Mouse (Mus musculus): ENCODE measurements around the gene Fgl2. TPM values are rescaled to one million over a fixed set of nuclear protein-coding genes. Genes with fewer than 3 reads are reported as not detected.

Fgl2 gene
- polyA plus RNA-seq, 1 experiment from 2014 or later, result 4.9 TPM

- no peak overlapping the region for H3K4me3 ChIP-seq (ENCODE audit: low read length)
- 21% methylated on average over 7 of the region's 7 CpGs for WGBS
- ATAC-seq (ENCODE audit: low FRiP score, low TSS enrichment), result peak; percentile 75; the same call in 1 of the 2 replicates
- H3K27ac ChIP-seq (ENCODE audit: low read length), result no peak overlapping the region
- no peaks in the 10 kb centered on the region for H3K9me3 ChIP-seq (ENCODE audit: low read length)
- no peak overlapping the region for H3K4me2 ChIP-seq (replicated peaks; ENCODE audit: low read depth, low read length)
- H3K27me3 ChIP-seq (ENCODE audit: insufficient read depth, low read length), result no peaks in the 10 kb centered on the region
- H3K4me1 ChIP-seq (ENCODE audit: insufficient read depth, low read length), result peaks cover 9% of the 10 kb centered on the region
- no peaks in the 10 kb centered on the region for H3K36me3 ChIP-seq (ENCODE audit: insufficient read depth, low read length)
- H3K9ac ChIP-seq (replicated peaks; ENCODE audit: low read length), result no peak overlapping the region
Observed at GRCm38 (mm10) chr5:21395205-21395840, 22.9 kb downstream of the Fgl2 start.

GRCm38 (mm10) chr5:21411261-21411666, 38.8 kb downstream of the Fgl2 start:
- Histone ChIP-seq H3K4me2 (replicated peaks; ENCODE audit: low read depth, low read length) (no peak overlapping the region), H3K36me3 (ENCODE audit: insufficient read depth, low read length) (no peaks in the 10 kb centered on the region), H3K4me1 (ENCODE audit: insufficient read depth, low read length) (no peaks in the 10 kb centered on the region), H3K9ac (replicated peaks; ENCODE audit: low read length) (no peak overlapping the region), H3K27me3 (ENCODE audit: insufficient read depth, low read length) (no peaks in the 10 kb centered on the region), H3K9me3 (ENCODE audit: low read length) (no peaks in the 10 kb centered on the region), H3K27ac (ENCODE audit: low read length) (no peak overlapping the region), H3K4me3 (ENCODE audit: low read length) (no peak overlapping the region)
- ATAC-seq (ENCODE audit: low FRiP score, low TSS enrichment), result no peak
- 81% methylated on average over 5 of the region's 5 CpGs for WGBS

GRCm38 (mm10) chr5:21412056-21412455, 39.6 kb downstream of the Fgl2 start:
- Histone ChIP-seq H3K9ac (replicated peaks; ENCODE audit: low read length) (no peak overlapping the region), H3K27ac (ENCODE audit: low read length) (no peak overlapping the region), H3K4me1 (ENCODE audit: insufficient read depth, low read length) (no peaks in the 10 kb centered on the region), H3K27me3 (ENCODE audit: insufficient read depth, low read length) (no peaks in the 10 kb centered on the region), H3K4me3 (ENCODE audit: low read length) (no peak overlapping the region), H3K36me3 (ENCODE audit: insufficient read depth, low read length) (no peaks in the 10 kb centered on the region), H3K9me3 (ENCODE audit: low read length) (no peaks in the 10 kb centered on the region), H3K4me2 (replicated peaks; ENCODE audit: low read depth, low read length) (no peak overlapping the region)
- no peak for ATAC-seq (ENCODE audit: low FRiP score, low TSS enrichment)
- 65% methylated on average over 5 of the region's 5 CpGs for WGBS

- Histone ChIP-seq H3K27ac (ENCODE audit: low read length) (no peak overlapping the region), H3K4me3 (ENCODE audit: low read length) (no peak overlapping the region), H3K4me1 (ENCODE audit: insufficient read depth, low read length) (no peaks in the 10 kb centered on the region), H3K4me2 (replicated peaks; ENCODE audit: low read depth, low read length) (no peak overlapping the region), H3K36me3 (ENCODE audit: insufficient read depth, low read length) (no peaks in the 10 kb centered on the region), H3K9ac (replicated peaks; ENCODE audit: low read length) (no peak overlapping the region), H3K27me3 (ENCODE audit: insufficient read depth, low read length) (no peaks in the 10 kb centered on the region), H3K9me3 (ENCODE audit: low read length) (no peaks in the 10 kb centered on the region)
- ATAC-seq (ENCODE audit: low FRiP score, low TSS enrichment), result no peak
- 83% methylated on average over 3 of the region's 3 CpGs for WGBS
Observed at GRCm38 (mm10) chr5:21413322-21413721, 40.9 kb downstream of the Fgl2 start.

GRCm38 (mm10) chr5:21414116-21414820, 41.8 kb downstream of the Fgl2 start:
- H3K27me3 ChIP-seq (ENCODE audit: insufficient read depth, low read length), result no peaks in the 10 kb centered on the region
- H3K9me3 ChIP-seq (ENCODE audit: low read length), result no peaks in the 10 kb centered on the region
- ATAC-seq (ENCODE audit: low FRiP score, low TSS enrichment), result no peak
- no peaks in the 10 kb centered on the region for H3K36me3 ChIP-seq (ENCODE audit: insufficient read depth, low read length)
- H3K27ac ChIP-seq (ENCODE audit: low read length), result no peak overlapping the region
- 63% methylated on average over 1 of the region's 1 CpGs for WGBS
- no peaks in the 10 kb centered on the region for H3K4me1 ChIP-seq (ENCODE audit: insufficient read depth, low read length)
- H3K4me2 ChIP-seq (replicated peaks; ENCODE audit: low read depth, low read length), result no peak overlapping the region
- H3K4me3 ChIP-seq (ENCODE audit: low read length), result no peak overlapping the region
- no peak overlapping the region for H3K9ac ChIP-seq (replicated peaks; ENCODE audit: low read length)

- 65% methylated on average over 4 of the region's 4 CpGs for WGBS
- Histone ChIP-seq H3K4me2 (replicated peaks; ENCODE audit: low read depth, low read length) (no peak overlapping the region), H3K27me3 (ENCODE audit: insufficient read depth, low read length) (no peaks in the 10 kb centered on the region), H3K4me3 (ENCODE audit: low read length) (no peak overlapping the region), H3K36me3 (ENCODE audit: insufficient read depth, low read length) (no peaks in the 10 kb centered on the region), H3K4me1 (ENCODE audit: insufficient read depth, low read length) (no peaks in the 10 kb centered on the region), H3K9ac (replicated peaks; ENCODE audit: low read length) (no peak overlapping the region), H3K9me3 (ENCODE audit: low read length) (0 out of 2 replicates have a peak, but pooled peaks cover 3% of the 10 kb centered on the region), H3K27ac (ENCODE audit: low read length) (no peak overlapping the region)
- ATAC-seq (ENCODE audit: low FRiP score, low TSS enrichment), result no peak
Observed at GRCm38 (mm10) chr5:21418613-21419012, 46.2 kb downstream of the Fgl2 start.

- Histone ChIP-seq H3K36me3 (ENCODE audit: insufficient read depth, low read length) (no peaks in the 10 kb centered on the region), H3K27me3 (ENCODE audit: insufficient read depth, low read length) (no peaks in the 10 kb centered on the region), H3K4me1 (ENCODE audit: insufficient read depth, low read length) (peaks cover 2% of the 10 kb centered on the region), H3K4me3 (ENCODE audit: low read length) (no peak overlapping the region), H3K9ac (replicated peaks; ENCODE audit: low read length) (no peak overlapping the region), H3K4me2 (replicated peaks; ENCODE audit: low read depth, low read length) (no peak overlapping the region), H3K9me3 (ENCODE audit: low read length) (0 out of 2 replicates have a peak, but pooled peaks cover 3% of the 10 kb centered on the region), H3K27ac (ENCODE audit: low read length) (no peak overlapping the region)
- WGBS, result 20% methylated on average over 1 of the region's 1 CpGs
- ATAC-seq (ENCODE audit: low FRiP score, low TSS enrichment), result no peak
Observed at GRCm38 (mm10) chr5:21420609-21421008, 48.2 kb downstream of the Fgl2 start.

- peak; percentile 100 for ATAC-seq (ENCODE audit: low FRiP score, low TSS enrichment)
- H3K36me3 ChIP-seq (ENCODE audit: insufficient read depth, low read length), result no peaks in the 10 kb centered on the region
- H3K4me2 ChIP-seq (replicated peaks; ENCODE audit: low read depth, low read length), result peak within 1 kb of the TSS; percentile 86
- under 1% methylated on average over 62 of the region's 68 CpGs for whole genome bisulfite sequencing
- H3K27me3 ChIP-seq (ENCODE audit: insufficient read depth, low read length), result no peaks in the 10 kb centered on the region
- H3K4me3 ChIP-seq (ENCODE audit: low read length), result peak within 1 kb of the TSS; percentile 65
- H3K9ac ChIP-seq (replicated peaks; ENCODE audit: low read length), result peak within 1 kb of the TSS; percentile 82
- no peaks in the 10 kb centered on the region for H3K9me3 ChIP-seq (ENCODE audit: low read length)
- peak within 1 kb of the TSS; percentile 70 for H3K27ac ChIP-seq (ENCODE audit: low read length)
- peaks cover 13% of the 10 kb centered on the region for H3K4me1 ChIP-seq (ENCODE audit: insufficient read depth, low read length)
Observed at GRCm38 (mm10) chr5:21424614-21425602, 52.5 kb downstream of the Fgl2 start, which contains the start of the genes Ccdc146 and Fam185a. Gene Ccdc146 (minus strand): TSS chr5:21424677. Gene Fam185a (plus strand): TSS chr5:21424958.

- no peaks in the 10 kb centered on the region for H3K27me3 ChIP-seq (ENCODE audit: insufficient read depth, low read length)
- no peak overlapping the region for H3K27ac ChIP-seq (ENCODE audit: low read length)
- no peak overlapping the region for H3K9ac ChIP-seq (replicated peaks; ENCODE audit: low read length)
- no peaks in the 10 kb centered on the region for H3K36me3 ChIP-seq (ENCODE audit: insufficient read depth, low read length)
- ATAC-seq (ENCODE audit: low FRiP score, low TSS enrichment), result no peak
- peaks cover 13% of the 10 kb centered on the region for H3K4me1 ChIP-seq (ENCODE audit: insufficient read depth, low read length)
- H3K4me3 ChIP-seq (ENCODE audit: low read length), result no peak overlapping the region; the same call in 1 of the 2 replicates
- H3K9me3 ChIP-seq (ENCODE audit: low read length), result no peaks in the 10 kb centered on the region
- no peak overlapping the region for H3K4me2 ChIP-seq (replicated peaks; ENCODE audit: low read depth, low read length)
- WGBS, result 95% methylated on average over 6 of the region's 6 CpGs
Observed at GRCm38 (mm10) chr5:21426666-21427065, 54.2 kb downstream of the Fgl2 start.
